Mouse (Mus musculus) bone marrow, adult 2 months (tissue): ENCODE data around the gene Gm49510. TPM values are rescaled to one million over a fixed set of nuclear protein-coding genes. Genes with fewer than 3 reads are reported as not detected.

ENCODE experiments used
- H3K27ac ChIP-seq: fragments of 200-500 bp; 2 replicates; pipeline ENCODE4 v1.5.1; 2012; ENCODE audit warnings: low read depth, mild to moderate bottlenecking, control low read depth, inconsistent platforms, low read length; ENCODE audit not compliant: control insufficient read depth, poor library complexity, insufficient read depth
- H3K4me1 ChIP-seq: fragments of 200-500 bp; 2 replicates; pipeline ENCODE4 v1.6.1; 2011; ENCODE audit warnings: low read length; ENCODE audit not compliant: control insufficient read depth, insufficient read depth
- H3K4me3 ChIP-seq: fragments of 200-500 bp; replicated peaks from 2 replicates; pipeline ENCODE3; 2011; ENCODE audit warnings: mild to moderate bottlenecking, low read depth, low read length, control low read depth; ENCODE audit not compliant: control insufficient read depth
- CTCF ChIP-seq: fragments of 200-500 bp; IDR thresholded peaks from 2 replicates; pipeline ENCODE4 v1.5.1; 2011; ENCODE audit warnings: low read length, control low read depth; ENCODE audit not compliant: control insufficient read depth, insufficient read depth
- POLR2A ChIP-seq: fragments of 200-500 bp; IDR thresholded peaks from 2 replicates; pipeline ENCODE4 v1.6.1; 2011; ENCODE audit warnings: low read depth, mild to moderate bottlenecking, control low read depth, low read length, borderline replicate concordance; ENCODE audit not compliant: control insufficient read depth
- WGBS: fragments of 180-500 bp; shearing (Covaris S2); methylation state at CpG from one replicate; pipeline ENCODE4 v1.1.7; 2018; 5-methylcytosine and 5-hydroxymethylcytosine counted together
- polyA plus RNA-seq: library from polyadenylated mRNA; stranded (reverse); fragments of >200 nt; gene quantifications from 2 replicates; pipeline ENCODE4 v1.2.4, GENCODE M21; 2011; ENCODE audit warnings: low replicate concordance; ENCODE audit not compliant: missing spikeins, insufficient read depth, insufficient read length

The Gm49510 gene
- polyA plus RNA-seq, 1 experiment: not detected

- WGBS: 82% methylated on average over 12 of the region's 12 CpGs
- Histone ChIP-seq H3K4me1 (peaks cover 1% of the 10 kb centered on the region; the same call in 1 of the 2 replicates), H3K4me3 (no peak overlapping the region), H3K27ac (no peak overlapping the region)
- TF ChIP-seq CTCF: no peak
- TF ChIP-seq POLR2A: no peak
Measured at GRCm38 (mm10) chr15:78936403-78936802, 36.9 kb downstream of the Gm49510 start.

- TF ChIP-seq POLR2A: no peak
- no peak for TF ChIP-seq CTCF
- Histone ChIP-seq H3K27ac (no peak overlapping the region), H3K4me1 (peaks cover 1% of the 10 kb centered on the region; the same call in 1 of the 2 replicates), H3K4me3 (no peak overlapping the region)
- WGBS: 89% methylated on average over 10 of the region's 10 CpGs
Measured at GRCm38 (mm10) chr15:78937311-78937710, 37.8 kb downstream of the Gm49510 start.

- TF ChIP-seq POLR2A (no peak), CTCF (no peak)
- Histone ChIP-seq H3K4me3 (no peak overlapping the region), H3K4me1 (peaks cover 1% of the 10 kb centered on the region; the same call in 1 of the 2 replicates), H3K27ac (no peak overlapping the region)
- WGBS: 86% methylated on average over 2 of the region's 2 CpGs
Measured at GRCm38 (mm10) chr15:78937963-78938362, 38.5 kb downstream of the Gm49510 start.

GRCm38 (mm10) chr15:78940325-78940724 is 40.9 kb downstream of the Gm49510 start:
- TF ChIP-seq CTCF (no peak), POLR2A (0 out of 2 replicates have a peak, but pooled peaks have one; percentile 6)
- Histone ChIP-seq H3K27ac (no peak overlapping the region), H3K4me3 (no peak overlapping the region), H3K4me1 (peaks cover 1% of the 10 kb centered on the region; the same call in 1 of the 2 replicates)
- WGBS: 89% methylated on average over 13 of the region's 13 CpGs

- Histone ChIP-seq H3K4me1 (no peaks in the 10 kb centered on the region), H3K4me3 (no peak overlapping the region), H3K27ac (no peak overlapping the region)
- TF ChIP-seq CTCF (peak; percentile 64), POLR2A (no peak)
- 20% methylated on average over 9 of the region's 9 CpGs for WGBS
Measured at GRCm38 (mm10) chr15:78942663-78943062, 43.2 kb downstream of the Gm49510 start.

- Histone ChIP-seq H3K4me3 (no peak overlapping the region), H3K4me1 (no peaks in the 10 kb centered on the region), H3K27ac (no peak overlapping the region)
- WGBS: 69% methylated on average over 7 of the region's 7 CpGs
- no peak for TF ChIP-seq POLR2A
- TF ChIP-seq CTCF: no peak
Measured at GRCm38 (mm10) chr15:78946232-78946631, 46.8 kb downstream of the Gm49510 start.

GRCm38 (mm10) chr15:78947657-78948056 is 48.2 kb downstream of the Gm49510 start, which contains the start of gene Triobp:
Gene Triobp (plus strand): TSS chr15:78947724.
- Histone ChIP-seq H3K27ac (no peak within 1 kb of the TSS), H3K4me1 (no peaks in the 10 kb centered on the region), H3K4me3 (no peak within 1 kb of the TSS)
- TF ChIP-seq POLR2A (no peak), CTCF (no peak)
- WGBS: under 1% methylated on average over 24 of the region's 24 CpGs

- 5% methylated on average over 11 of the region's 11 CpGs for WGBS
- Histone ChIP-seq H3K4me3 (no peak overlapping the region), H3K4me1 (no peaks in the 10 kb centered on the region), H3K27ac (no peak overlapping the region)
- no peak for TF ChIP-seq CTCF
- TF ChIP-seq POLR2A: no peak
Measured at GRCm38 (mm10) chr15:78948152-78948725, 48.8 kb downstream of the Gm49510 start.
